Mouse (Mus musculus): ENCODE results near the gene Zfp618.

DNA sequence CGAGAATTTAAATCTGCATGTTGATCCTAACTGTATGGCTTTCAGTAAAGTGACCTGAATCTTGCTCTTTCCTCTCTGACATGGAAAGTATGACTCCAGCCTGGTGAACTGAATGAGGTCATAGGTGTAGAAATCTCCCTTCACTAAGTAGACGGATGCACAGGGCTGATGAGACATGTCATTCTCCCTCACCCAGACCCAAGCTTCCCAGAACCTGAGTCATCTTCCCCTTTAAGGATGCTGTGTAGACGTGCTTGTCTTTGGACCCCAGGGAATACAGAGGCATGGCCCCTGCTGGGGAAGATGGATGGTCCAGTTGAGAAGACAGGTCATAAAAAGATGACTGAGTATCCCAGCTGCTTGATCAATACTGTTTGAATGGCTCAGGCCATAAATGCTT is 83.2 kb downstream of the Zfp618 start:
- TF ChIP-seq CTCF (conservative IDR thresholded peaks at IDR 0.05; ENCODE audit: low read length), result no peak
- no peak for TF ChIP-seq POU5F1 (IDR thresholded peaks at IDR 0.05; ENCODE audit: borderline replicate concordance, low read length)
- no peak for TF ChIP-seq NANOG (IDR thresholded peaks at IDR 0.05; ENCODE audit: borderline replicate concordance, low read length)
